Mouse (Mus musculus) liver, embryonic 11.5 days (tissue): ENCODE results near the gene Syne4. TPM values are rescaled to one million over a fixed set of nuclear protein-coding genes. Genes with fewer than 3 reads are reported as not detected.

Experiments used
- ATAC-seq: fragments of 200-750 bp; cut with Nextera tagmentation; replicated peaks from 2 replicates; pipeline ENCODE4 v1.8.0; 2017; ENCODE audit warnings: moderate number of reproducible peaks, mild to moderate bottlenecking, moderate TSS enrichment, moderate library complexity; ENCODE audit not compliant: low FRiP score
- DNase-seq: peaks from one replicate; pipeline ENCODE4 v3.0.0-alpha.2; 2017; ENCODE audit warnings: low spot score
- H3K27ac ChIP-seq: fragments of 300-500 bp; sonication (generic); 2 replicates; pipeline ENCODE4 v1.5.1; 2014; ENCODE audit warnings: mild to moderate bottlenecking, low read depth, low read length, control low read depth
- H3K27me3 ChIP-seq: fragments of 300-500 bp; sonication (generic); replicated peaks from 2 replicates; pipeline ENCODE4 v1.6.1; 2014; ENCODE audit warnings: low read length, mixed read lengths; ENCODE audit not compliant: control insufficient read depth, insufficient read depth
- H3K36me3 ChIP-seq: fragments of 300-500 bp; sonication (generic); 2 replicates; pipeline ENCODE4 v1.6.1; 2014; ENCODE audit warnings: mild to moderate bottlenecking, low read length, moderate library complexity, mixed read lengths; ENCODE audit not compliant: control insufficient read depth, insufficient read depth
- H3K4me1 ChIP-seq: fragments of 300-500 bp; sonication (generic); replicated peaks from 2 replicates; pipeline ENCODE4 v1.6.1; 2014; ENCODE audit warnings: low read length, mixed read lengths; ENCODE audit not compliant: control insufficient read depth, insufficient read depth
- H3K4me2 ChIP-seq: fragments of 300-500 bp; sonication (generic); 2 replicates; pipeline ENCODE4 v1.6.1; 2014; ENCODE audit warnings: mild to moderate bottlenecking, control low read depth, moderate library complexity
- H3K4me3 ChIP-seq: fragments of 300-500 bp; sonication (generic); 2 replicates; pipeline ENCODE4 v1.5.1; 2014; ENCODE audit warnings: low read depth, low read length, control low read depth
- H3K9ac ChIP-seq: fragments of 300-500 bp; sonication (generic); 2 replicates; pipeline ENCODE4 v1.6.1; 2014; ENCODE audit warnings: low read depth, low read length, control low read depth
- H3K9me3 ChIP-seq: fragments of 300-500 bp; sonication (generic); 2 replicates; pipeline ENCODE4 v1.6.1; 2016; ENCODE audit warnings: low read length, inconsistent platforms, mixed read lengths; ENCODE audit not compliant: control insufficient read depth
- WGBS: fragments of 180-500 bp; shearing (Covaris S2); extraction: QIAGEN DNeasy Blood & Tissue Kit; methylation state at CpG from one replicate; pipeline ENCODE4 v1.1.7; 2014; 5-methylcytosine and 5-hydroxymethylcytosine counted together
- polyA plus RNA-seq: library from polyadenylated mRNA; unstranded; fragments of >200 nt; fragmentation: Nextera tagmentation; extraction: Ambion mirVana; gene quantifications from 2 replicates; pipeline ENCODE4 v1.2.1, GENCODE M21; 2014

The Syne4 gene
- polyA plus RNA-seq, 1 experiment from 2014 or later, result 28.9 TPM

- Histone ChIP-seq H3K4me1 (peaks cover 1% of the 10 kb centered on the region; the same call in 1 of the 2 replicates), H3K27me3 (peaks cover 5% of the 10 kb centered on the region), H3K27ac (no peak overlapping the region), H3K9ac (no peak overlapping the region), H3K36me3 (no peaks in the 10 kb centered on the region), H3K9me3 (no peaks in the 10 kb centered on the region), H3K4me2 (no peak overlapping the region), H3K4me3 (no peak overlapping the region)
- DNase-seq, result no peak
- no peak for ATAC-seq
- 52% methylated on average over 10 of the region's 10 CpGs for WGBS
These were observed 13.8 kb downstream of the Syne4 start for GRCm38 (mm10) chr7:30328379-30328778.

- no peak for DNase-seq
- H3K9ac ChIP-seq, result no peak overlapping the region
- H3K4me3 ChIP-seq, result no peak overlapping the region
- H3K4me2 ChIP-seq, result no peak overlapping the region
- ATAC-seq, result peak; percentile 75
- no peaks in the 10 kb centered on the region for H3K36me3 ChIP-seq
- peaks cover 21% of the 10 kb centered on the region for H3K27me3 ChIP-seq
- no peaks in the 10 kb centered on the region for H3K4me1 ChIP-seq
- 12% methylated on average over 13 of the region's 13 CpGs for WGBS
- H3K27ac ChIP-seq, result no peak overlapping the region
- no peaks in the 10 kb centered on the region for H3K9me3 ChIP-seq
These were observed 17.3 kb downstream of the Syne4 start for GRCm38 (mm10) chr7:30331887-30332286.

- Histone ChIP-seq H3K4me2 (no peak overlapping the region), H3K36me3 (no peaks in the 10 kb centered on the region), H3K27me3 (peaks cover 18% of the 10 kb centered on the region), H3K4me3 (no peak overlapping the region), H3K9me3 (no peaks in the 10 kb centered on the region), H3K27ac (no peak overlapping the region), H3K4me1 (no peaks in the 10 kb centered on the region), H3K9ac (no peak overlapping the region)
- ATAC-seq (no peak), DNase-seq (no peak)
- WGBS, result 54% methylated on average over 18 of the region's 18 CpGs
These were observed 18.1 kb downstream of the Syne4 start for GRCm38 (mm10) chr7:30332622-30333259.

GRCm38 (mm10) chr7:30333436-30333835 lies 18.8 kb downstream of the Syne4 start:
- Histone ChIP-seq H3K27me3 (peaks cover 18% of the 10 kb centered on the region), H3K4me2 (no peak overlapping the region), H3K9me3 (no peaks in the 10 kb centered on the region), H3K9ac (no peak overlapping the region), H3K4me3 (no peak overlapping the region), H3K27ac (no peak overlapping the region), H3K36me3 (no peaks in the 10 kb centered on the region), H3K4me1 (no peaks in the 10 kb centered on the region)
- no peak for ATAC-seq
- 57% methylated on average over 4 of the region's 4 CpGs for WGBS
- DNase-seq, result no peak

- Histone ChIP-seq H3K27me3 (peaks cover 18% of the 10 kb centered on the region), H3K4me1 (no peaks in the 10 kb centered on the region), H3K27ac (no peak overlapping the region), H3K4me3 (no peak overlapping the region), H3K36me3 (no peaks in the 10 kb centered on the region), H3K4me2 (no peak overlapping the region), H3K9ac (no peak overlapping the region), H3K9me3 (no peaks in the 10 kb centered on the region)
- 53% methylated on average over 5 of the region's 5 CpGs for WGBS
- ATAC-seq (no peak), DNase-seq (no peak)
These were observed 20.0 kb downstream of the Syne4 start for GRCm38 (mm10) chr7:30334563-30334962.

GRCm38 (mm10) chr7:30335688-30336087 lies 21.1 kb downstream of the Syne4 start:
- Histone ChIP-seq H3K9me3 (no peaks in the 10 kb centered on the region), H3K36me3 (no peaks in the 10 kb centered on the region), H3K4me1 (no peaks in the 10 kb centered on the region), H3K27ac (no peak overlapping the region), H3K9ac (no peak overlapping the region), H3K27me3 (peaks cover 18% of the 10 kb centered on the region), H3K4me3 (no peak overlapping the region), H3K4me2 (no peak overlapping the region)
- no peak for ATAC-seq
- 69% methylated on average over 6 of the region's 6 CpGs for WGBS
- no peak for DNase-seq

- Histone ChIP-seq H3K36me3 (no peaks in the 10 kb centered on the region), H3K4me1 (no peaks in the 10 kb centered on the region), H3K9ac (no peak overlapping the region), H3K27me3 (peaks cover 18% of the 10 kb centered on the region), H3K27ac (no peak overlapping the region), H3K4me3 (no peak overlapping the region), H3K9me3 (no peaks in the 10 kb centered on the region), H3K4me2 (no peak overlapping the region)
- DNase-seq, result peak; percentile 66
- 0 out of 2 replicates have a peak, but pooled peaks have one; percentile 7 for ATAC-seq
- 4% methylated on average over 9 of the region's 9 CpGs for WGBS
These were observed 21.8 kb downstream of the Syne4 start for GRCm38 (mm10) chr7:30336384-30336783.

- Histone ChIP-seq H3K27me3 (peaks cover 14% of the 10 kb centered on the region), H3K9ac (no peak overlapping the region)
- 60% methylated on average over 5 of the region's 5 CpGs for WGBS
These were observed 25.0 kb downstream of the Syne4 start for GRCm38 (mm10) chr7:30339432-30340109.

More at GRCm38 (mm10) chr7:30339432-30340109, 25.0 kb downstream of the Syne4 start:
- Histone ChIP-seq H3K4me2 (no peak overlapping the region), H3K9me3 (no peaks in the 10 kb centered on the region), H3K36me3 (no peaks in the 10 kb centered on the region), H3K27ac (no peak overlapping the region), H3K4me1 (no peaks in the 10 kb centered on the region), H3K4me3 (no peak overlapping the region)
- ATAC-seq (no peak), DNase-seq (no peak)
